Mouse (Mus musculus) forebrain, embryonic 13.5 days (tissue): Measurements from ENCODE around the gene Cfhr1. TPM values are rescaled to one million over a fixed set of nuclear protein-coding genes. Genes with fewer than 3 reads are reported as not detected.

Experiments
- ATAC-seq: fragments of 200-750 bp; cut with Nextera tagmentation; 2 replicates; pipeline ENCODE4 v1.8.0; 2017
- H3K27ac ChIP-seq: fragments of 300-500 bp; sonication (generic); 2 replicates; pipeline ENCODE4 v1.5.1; 2015; ENCODE audit warnings: inconsistent platforms, mild to moderate bottlenecking, moderate library complexity
- H3K27me3 ChIP-seq: fragments of 300-500 bp; sonication (generic); 2 replicates; pipeline ENCODE4 v1.6.1; 2015; ENCODE audit warnings: mild to moderate bottlenecking, inconsistent platforms
- H3K36me3 ChIP-seq: fragments of 300-500 bp; sonication (generic); 2 replicates; pipeline ENCODE4 v1.6.1; 2015; ENCODE audit warnings: mild to moderate bottlenecking, inconsistent platforms; ENCODE audit not compliant: poor library complexity, severe bottlenecking
- H3K4me1 ChIP-seq: fragments of 300-500 bp; sonication (generic); 2 replicates; pipeline ENCODE4 v1.6.1; 2015; ENCODE audit warnings: inconsistent platforms
- H3K4me2 ChIP-seq: fragments of 300-500 bp; sonication (generic); 2 replicates; pipeline ENCODE4 v1.6.1; 2015; ENCODE audit warnings: inconsistent platforms, mild to moderate bottlenecking, moderate library complexity
- H3K4me3 ChIP-seq: fragments of 300-500 bp; sonication (generic); 2 replicates; pipeline ENCODE4 v1.5.1; 2015; ENCODE audit warnings: mild to moderate bottlenecking, inconsistent platforms
- H3K9ac ChIP-seq: fragments of 300-500 bp; sonication (generic); 2 replicates; pipeline ENCODE4 v1.6.1; 2015; ENCODE audit warnings: mild to moderate bottlenecking, inconsistent platforms
- H3K9me3 ChIP-seq: fragments of 300-500 bp; sonication (generic); replicated peaks from 2 replicates; pipeline ENCODE4 v1.6.1; 2016; ENCODE audit warnings: inconsistent platforms
- WGBS: fragments of 180-500 bp; shearing (Covaris S2); methylation state at CpG from one replicate; pipeline ENCODE4 v1.1.7; 2015; 5-methylcytosine and 5-hydroxymethylcytosine counted together
- polyA plus RNA-seq: library from polyadenylated mRNA; unstranded; fragments of >200 nt; fragmentation: Nextera tagmentation; extraction: Ambion mirVana; gene quantifications from 2 replicates; pipeline ENCODE4 v1.2.1, GENCODE M21; 2015

Cfhr1 gene
- polyA plus RNA-seq, result not detected in 2 replicates

DNA sequence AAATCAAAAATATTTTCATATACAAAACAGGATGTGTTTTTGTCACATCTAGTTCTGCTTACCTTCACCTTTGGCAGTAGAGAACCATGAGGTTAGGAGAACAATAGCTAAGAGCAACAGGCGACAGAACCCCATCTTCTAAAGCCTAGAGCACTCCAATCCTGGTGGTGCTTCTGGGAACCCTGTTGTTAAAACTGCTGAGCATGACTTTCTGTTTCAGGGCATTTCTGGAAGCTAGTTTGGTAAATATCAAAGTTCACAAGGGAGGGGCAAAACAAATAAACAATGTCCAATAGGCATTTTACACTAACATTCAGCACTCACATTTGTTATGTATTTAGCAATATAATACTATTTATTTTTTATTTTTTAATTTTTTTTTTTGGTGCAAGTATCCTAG, at the start of gene Cfhr1:
Cfhr1 (minus strand) TSS at position 249 of the 400 bp plus-strand sequence.
- Histone ChIP-seq H3K9ac (no peak within 1 kb of the TSS), H3K4me2 (no peak within 1 kb of the TSS), H3K27ac (no peak within 1 kb of the TSS), H3K27me3 (no peaks in the 10 kb centered on the region), H3K4me1 (no peaks in the 10 kb centered on the region), H3K9me3 (no peaks in the 10 kb centered on the region), H3K36me3 (no peaks in the 10 kb centered on the region), H3K4me3 (no peak within 1 kb of the TSS)
- WGBS, result 70% methylated on average over 1 of the region's 1 CpGs
- ATAC-seq, result no peak

DNA sequence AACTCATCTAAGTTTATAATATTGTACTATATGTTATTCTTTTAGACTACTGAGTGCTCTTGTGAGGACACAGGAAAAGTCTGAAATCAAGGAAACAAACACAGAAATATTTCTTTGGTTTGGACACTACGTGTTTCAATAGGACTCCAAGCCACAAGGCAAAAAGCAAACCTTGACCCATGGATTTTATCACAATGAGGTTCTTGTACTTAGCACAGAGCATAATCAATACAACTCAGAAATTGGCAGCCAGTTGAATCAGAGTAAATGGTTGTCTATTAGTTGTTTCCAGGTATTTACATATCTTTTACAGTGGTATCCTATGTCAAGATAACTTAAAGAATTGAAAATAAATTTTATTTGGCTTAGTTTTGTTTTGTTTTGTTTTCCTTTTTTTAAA, 8.8 kb downstream of the Cfhr1 start:
- no peak overlapping the region for H3K9ac ChIP-seq
- ATAC-seq, result no peak
- H3K4me3 ChIP-seq, result no peak overlapping the region
- no peaks in the 10 kb centered on the region for H3K36me3 ChIP-seq
- no peaks in the 10 kb centered on the region for H3K4me1 ChIP-seq
- WGBS, result 91% methylated on average over 1 of the region's 1 CpGs
- no peaks in the 10 kb centered on the region for H3K27me3 ChIP-seq
- no peak overlapping the region for H3K27ac ChIP-seq
- H3K4me2 ChIP-seq, result no peak overlapping the region
- no peaks in the 10 kb centered on the region for H3K9me3 ChIP-seq

DNA sequence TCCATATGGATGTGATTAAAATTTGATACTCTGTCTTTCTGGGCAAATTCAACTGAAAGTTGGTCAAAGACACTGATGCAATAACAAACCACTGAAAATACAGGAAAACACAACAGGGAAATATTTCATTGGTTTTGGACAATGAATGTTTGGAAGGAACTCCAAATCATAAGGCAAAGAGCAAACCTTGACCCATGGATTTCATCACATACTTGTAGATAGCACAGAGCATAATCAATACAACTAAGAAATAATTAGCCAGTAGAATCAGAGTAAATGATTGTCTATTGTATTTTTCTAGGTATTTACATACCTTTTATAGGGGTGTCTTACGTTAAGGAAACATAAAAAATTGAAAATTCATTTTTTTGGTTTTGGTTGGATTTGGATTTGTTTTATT, 11.5 kb downstream of the Cfhr1 start:
- 91% methylated on average over 1 of the region's 1 CpGs for WGBS
- H3K36me3 ChIP-seq, result no peaks in the 10 kb centered on the region
- no peak overlapping the region for H3K4me2 ChIP-seq
- H3K27me3 ChIP-seq, result no peaks in the 10 kb centered on the region
- no peaks in the 10 kb centered on the region for H3K4me1 ChIP-seq
- H3K27ac ChIP-seq, result no peak overlapping the region
- no peak overlapping the region for H3K4me3 ChIP-seq
- no peaks in the 10 kb centered on the region for H3K9me3 ChIP-seq
- no peak overlapping the region for H3K9ac ChIP-seq
- no peak for ATAC-seq

DNA sequence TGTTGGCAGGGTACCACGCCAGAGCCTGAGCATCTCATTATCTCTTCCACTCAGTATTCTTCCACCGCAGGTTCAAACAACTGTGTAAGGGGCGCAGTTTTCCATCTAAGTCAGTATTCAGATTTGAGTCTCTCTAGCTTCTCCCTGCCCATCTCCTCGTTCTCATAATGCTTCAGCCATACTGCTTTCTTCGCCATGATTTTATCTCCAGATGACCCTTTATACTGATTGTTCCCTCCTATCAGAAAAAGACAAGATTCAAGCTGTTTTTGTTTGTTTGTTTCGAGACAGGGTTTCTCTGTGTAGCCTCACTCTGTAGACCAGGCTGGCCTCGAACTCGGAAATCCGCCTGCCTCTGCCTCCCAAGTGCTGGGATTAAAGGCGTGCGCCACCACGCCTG, 45.5 kb downstream of the Cfhr1 start:
- Histone ChIP-seq H3K9ac (no peak overlapping the region), H3K4me1 (no peaks in the 10 kb centered on the region), H3K27ac (no peak overlapping the region), H3K9me3 (no peaks in the 10 kb centered on the region), H3K4me3 (no peak overlapping the region), H3K27me3 (no peaks in the 10 kb centered on the region), H3K36me3 (no peaks in the 10 kb centered on the region), H3K4me2 (no peak overlapping the region)
- 94% methylated on average over 12 of the region's 12 CpGs for WGBS
- no peak for ATAC-seq

DNA sequence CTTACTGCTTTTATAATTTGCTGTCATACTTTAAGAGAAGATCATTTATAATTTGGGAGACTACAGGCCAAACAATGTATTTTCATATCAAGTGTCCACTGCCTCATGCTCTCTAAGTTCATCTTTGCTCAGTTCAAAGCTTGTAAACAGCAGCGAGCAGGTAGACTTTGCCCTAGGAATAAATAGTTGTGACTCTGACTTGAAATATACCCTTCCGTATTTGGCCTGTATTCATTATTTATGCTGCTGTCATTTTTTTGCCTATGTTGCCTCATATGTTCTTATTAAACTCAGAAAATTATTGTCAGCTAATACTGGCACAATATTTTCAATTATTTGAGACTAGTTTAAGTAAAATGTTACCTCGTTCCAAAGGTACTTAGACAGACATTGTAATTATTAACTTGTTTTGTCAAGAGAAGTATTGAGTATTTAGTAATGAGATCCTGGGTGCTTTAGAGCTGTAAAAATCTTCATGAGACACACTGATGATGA, 58.8 kb downstream of the Cfhr1 start, which contains the start of gene F13b:
F13b (plus strand) TSS at position 445 of the 495 bp plus-strand sequence.
- H3K27ac ChIP-seq, result no peak within 1 kb of the TSS
- H3K4me1 ChIP-seq, result no peaks in the 10 kb centered on the region
- H3K9ac ChIP-seq, result no peak within 1 kb of the TSS
- no peaks in the 10 kb centered on the region for H3K36me3 ChIP-seq
- H3K27me3 ChIP-seq, result no peaks in the 10 kb centered on the region
- no peak for ATAC-seq
- no peak within 1 kb of the TSS for H3K4me3 ChIP-seq
- H3K9me3 ChIP-seq, result no peaks in the 10 kb centered on the region
- H3K4me2 ChIP-seq, result no peak within 1 kb of the TSS
- 91% methylated on average over 3 of the region's 3 CpGs for WGBS

DNA sequence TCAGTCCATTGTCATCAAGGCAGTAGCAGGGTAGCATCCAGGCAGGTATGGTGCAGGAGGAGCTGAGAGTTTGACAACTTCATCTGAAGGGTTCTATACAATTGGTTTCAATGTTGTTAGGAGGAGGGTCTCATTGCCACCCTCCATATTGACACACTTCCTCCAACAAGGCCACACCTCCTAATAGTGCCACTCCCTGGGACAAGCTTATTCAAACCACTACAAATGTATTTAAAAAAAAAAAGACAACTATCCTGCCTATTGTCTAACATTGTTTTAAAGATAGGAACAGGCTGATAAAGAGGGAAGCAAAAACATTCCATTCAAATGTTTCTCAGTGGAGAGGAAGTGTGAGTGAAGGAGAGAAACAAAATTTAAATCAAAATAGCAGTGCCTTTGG, 60.3 kb downstream of the Cfhr1 start:
- ATAC-seq, result no peak
- no peak overlapping the region for H3K9ac ChIP-seq
- H3K9me3 ChIP-seq, result no peaks in the 10 kb centered on the region
- H3K36me3 ChIP-seq, result peaks cover 8% of the 10 kb centered on the region; the same call in 1 of the 2 replicates
- no peak overlapping the region for H3K27ac ChIP-seq
- no peaks in the 10 kb centered on the region for H3K4me1 ChIP-seq
- H3K4me2 ChIP-seq, result no peak overlapping the region
- no peaks in the 10 kb centered on the region for H3K27me3 ChIP-seq
- H3K4me3 ChIP-seq, result no peak overlapping the region

Other genes with a start within 250 kb of the Cfhr1 start
- gene Crb1, start 183.2 kb downstream of the Cfhr1 start, polyA plus RNA-seq, result 2.5 TPM in 2 replicates
- gene Zbtb41, start 138.0 kb downstream of the Cfhr1 start, polyA plus RNA-seq, result 13.4 and 15.7 TPM in 2 replicates
- 20.5 and 21.3 TPM in 2 replicates for gene Aspm, start 105.5 kb downstream of the Cfhr1 start, polyA plus RNA-seq
- not detected in 2 replicates for gene F13b, start 58.6 kb downstream of the Cfhr1 start, polyA plus RNA-seq
- gene Gm4788, start 221.0 kb upstream of the Cfhr1 start, polyA plus RNA-seq, result not detected in 2 replicates